Mouse (Mus musculus): ENCODE measurements around the gene Psme2b.
"Not testable (repeated sequence)": the region's sequence is repeated elsewhere in the genome, so short reads cannot be mapped to it uniquely, and the experiment has no call there.

Psme2b gene

GRCm38 (mm10) chr11:48901567-48901930 is 44.4 kb downstream of the Psme2b start:
- not testable (repeated sequence) for DNase-seq (ENCODE audit: low spot score in 2 of 2)

DNA sequence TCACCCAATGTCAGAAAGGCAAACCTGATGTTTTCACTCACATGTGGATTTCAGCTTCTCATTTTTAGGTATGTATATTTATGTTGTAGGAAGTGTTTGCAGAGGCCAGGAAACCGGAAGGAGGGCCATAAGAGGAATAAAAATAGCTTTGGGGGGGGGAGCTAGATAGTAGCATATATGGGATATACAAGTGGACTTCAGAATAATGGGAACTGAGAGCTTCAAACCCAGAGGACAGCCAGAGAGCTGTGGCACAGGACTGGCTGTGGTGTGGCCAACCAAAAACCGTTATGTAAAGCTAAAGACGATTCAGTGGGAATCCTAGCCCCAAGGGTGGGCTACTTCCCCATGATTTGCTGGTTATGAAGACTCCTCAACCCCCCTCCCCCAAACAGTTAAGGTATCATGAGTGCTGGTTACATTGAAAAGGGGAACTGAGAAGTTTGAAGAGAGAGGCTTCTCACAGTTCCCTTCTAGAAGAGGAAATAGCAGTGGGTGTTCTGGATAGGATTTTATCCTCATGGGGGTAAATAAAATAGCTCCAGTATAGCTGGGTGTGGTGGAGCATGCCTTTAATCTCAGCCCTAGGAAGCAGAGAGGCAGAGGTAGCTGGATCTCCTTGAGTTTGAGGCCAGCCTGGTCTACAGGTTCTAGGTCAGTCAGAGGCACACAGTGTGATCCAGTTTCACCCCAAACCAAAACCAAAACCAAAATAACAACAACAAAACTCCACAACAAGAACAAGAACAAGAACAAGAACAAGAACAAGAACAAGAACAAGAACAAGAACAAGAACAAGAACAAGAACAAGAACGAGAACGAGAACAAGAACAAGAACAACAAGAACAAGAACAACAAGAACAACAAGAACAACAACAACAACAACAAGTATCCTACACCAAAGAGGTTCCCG is 45.1 kb downstream of the Psme2b start:
- not testable (repeated sequence) for DNase-seq (ENCODE audit: low spot score in 2 of 2)

GRCm38 (mm10) chr11:48898812-48899431 is 47.1 kb downstream of the Psme2b start:
- no peak for DNase-seq (ENCODE audit: low spot score in 2 of 2)
